Mouse (Mus musculus) cerebellum, adult 11-12 months (tissue): ENCODE measurements around the gene Hlf.

Experiments used
- DNase-seq: peaks from one replicate; pipeline ENCODE4 v3.0.0; 2022

Gene Hlf

DNA sequence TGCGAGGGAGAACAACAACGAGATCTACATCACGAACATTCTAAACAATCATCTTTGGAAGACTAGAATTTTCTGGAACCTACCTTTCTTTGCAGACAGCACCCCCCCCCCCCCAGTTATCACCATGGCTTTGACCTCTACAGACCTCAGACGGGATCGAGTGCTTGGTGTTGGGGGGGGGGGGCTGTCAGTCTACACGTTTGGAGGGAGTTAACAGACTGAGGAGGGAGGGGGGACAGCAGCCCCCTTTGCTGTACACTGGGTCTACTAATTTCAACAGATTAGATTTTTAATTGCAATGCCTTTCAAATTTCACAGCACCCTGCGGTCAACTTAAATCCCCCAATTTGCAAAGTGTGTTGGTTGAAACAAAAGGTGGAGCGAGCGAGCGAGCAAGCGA is 20.3 kb downstream of the Hlf start:
- DNase-seq, result no peak

DNA sequence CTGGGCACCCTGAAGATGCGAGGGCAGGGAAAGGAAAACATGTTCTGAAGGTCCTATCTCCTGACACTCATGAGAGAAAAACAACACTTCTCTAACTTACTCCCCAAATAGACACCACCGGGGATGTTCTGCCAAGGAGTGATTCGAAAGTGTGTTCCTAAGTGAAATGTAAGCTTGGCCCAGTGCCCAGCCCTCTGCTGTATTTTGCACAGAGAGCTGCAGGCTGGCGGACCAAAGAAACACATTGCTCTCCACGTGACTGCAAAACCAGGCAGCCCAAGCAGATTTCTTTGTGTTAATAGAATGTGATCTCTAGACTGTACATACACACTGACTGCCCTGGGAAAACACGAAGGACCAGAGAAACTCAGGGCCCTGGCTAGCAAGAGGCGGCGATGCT is 21.1 kb downstream of the Hlf start:
- peak; percentile 76 for DNase-seq

DNA sequence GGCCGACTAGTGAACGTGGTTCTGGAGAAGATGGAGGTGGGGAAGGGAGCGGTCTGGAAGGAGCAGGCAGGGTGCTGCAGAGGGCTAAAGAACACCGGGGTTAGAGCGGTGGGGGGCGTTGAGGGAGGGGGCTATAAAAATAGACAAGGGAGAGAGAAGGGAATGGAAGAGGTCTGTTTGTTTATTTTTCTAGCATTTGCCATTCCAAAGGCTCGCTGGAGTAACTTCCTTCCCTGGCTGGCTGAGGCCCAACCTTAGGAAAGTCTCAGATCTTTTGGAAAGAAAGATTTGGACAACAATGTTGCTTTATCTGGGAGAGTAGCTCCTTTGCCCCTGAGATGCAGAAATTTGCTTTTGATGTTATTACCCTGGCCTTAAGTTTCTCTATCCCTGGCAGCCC is 21.6 kb downstream of the Hlf start:
- no peak for DNase-seq

- DNase-seq, result no peak
Measured at GRCm38 (mm10) chr11:90367894-90368860, 22.5 kb downstream of the Hlf start.

DNA sequence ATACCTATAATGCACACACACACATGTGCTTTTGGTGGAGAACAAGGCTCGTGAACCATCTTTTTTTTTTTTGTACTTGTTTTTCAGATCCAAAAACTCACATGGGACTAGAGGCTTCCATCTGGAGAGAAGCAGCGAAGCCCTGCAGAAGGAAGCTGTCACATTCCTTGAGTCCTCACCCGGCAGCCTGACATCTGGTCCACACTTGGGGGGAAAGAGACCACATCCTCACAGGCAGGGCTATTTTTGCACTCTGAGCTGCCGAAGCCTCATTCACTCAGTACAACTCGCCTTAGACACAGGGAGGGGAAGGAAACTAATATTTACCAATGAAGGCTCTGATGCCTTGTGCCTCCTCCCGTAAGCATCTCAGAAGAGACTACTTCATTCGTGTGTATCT is 25.8 kb downstream of the Hlf start:
- no peak for DNase-seq

GRCm38 (mm10) chr11:90363821-90364497 is 26.7 kb downstream of the Hlf start:
- no peak for DNase-seq

GRCm38 (mm10) chr11:90363406-90363805 is 27.3 kb downstream of the Hlf start:
- no peak for DNase-seq

DNA sequence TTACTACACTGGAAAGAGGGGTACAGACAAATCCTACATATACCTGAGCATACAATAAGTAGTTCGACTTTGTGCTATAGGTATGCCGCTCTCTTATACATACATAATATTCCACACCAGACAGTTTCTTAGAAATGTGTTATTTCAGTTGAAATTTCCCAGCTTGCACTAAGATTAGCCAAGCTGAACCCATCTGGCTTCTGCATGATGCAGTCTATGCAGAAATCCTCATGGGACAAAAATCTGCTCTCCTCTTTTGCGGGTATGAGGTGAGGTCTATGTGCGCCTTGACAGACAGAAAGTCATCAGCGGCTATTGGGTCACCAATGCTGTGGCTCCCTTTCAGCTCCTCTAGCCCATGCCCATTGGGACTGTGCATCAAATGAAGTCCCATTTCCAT is 30.2 kb downstream of the Hlf start:
- DNase-seq, result no peak

- no peak for DNase-seq
Measured at GRCm38 (mm10) chr11:90358063-90358462, 32.6 kb downstream of the Hlf start.

GRCm38 (mm10) chr11:90357371-90357770 is 33.3 kb downstream of the Hlf start:
- DNase-seq, result no peak

- DNase-seq, result no peak
Measured at GRCm38 (mm10) chr11:90356495-90357304, 34.0 kb downstream of the Hlf start.

- no peak for DNase-seq
Measured at GRCm38 (mm10) chr11:90356036-90356435, 34.7 kb downstream of the Hlf start.

DNA sequence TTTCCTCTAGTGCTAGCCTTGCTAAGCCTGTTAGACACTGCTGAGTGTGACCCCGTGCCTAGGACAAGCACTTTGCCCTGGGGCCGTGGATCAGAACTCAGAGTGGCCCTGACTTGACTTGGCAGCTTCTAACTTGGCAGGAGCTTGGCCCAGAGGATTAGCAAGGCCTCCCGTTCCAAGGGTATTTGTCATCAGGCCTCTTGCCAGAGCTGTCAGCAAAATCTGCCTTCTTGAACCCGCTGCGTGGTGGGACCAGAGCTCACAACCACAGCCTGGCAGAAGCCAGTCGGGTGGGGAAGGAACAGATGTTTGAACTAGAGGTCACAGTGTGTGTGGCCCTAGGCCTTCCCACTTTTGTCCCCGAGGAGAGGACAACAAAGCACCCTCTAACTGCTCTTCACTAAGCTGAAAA is 35.4 kb downstream of the Hlf start:
- peak; percentile 73 for DNase-seq

GRCm38 (mm10) chr11:90352696-90353095 is 38.0 kb downstream of the Hlf start:
- no peak for DNase-seq

DNA sequence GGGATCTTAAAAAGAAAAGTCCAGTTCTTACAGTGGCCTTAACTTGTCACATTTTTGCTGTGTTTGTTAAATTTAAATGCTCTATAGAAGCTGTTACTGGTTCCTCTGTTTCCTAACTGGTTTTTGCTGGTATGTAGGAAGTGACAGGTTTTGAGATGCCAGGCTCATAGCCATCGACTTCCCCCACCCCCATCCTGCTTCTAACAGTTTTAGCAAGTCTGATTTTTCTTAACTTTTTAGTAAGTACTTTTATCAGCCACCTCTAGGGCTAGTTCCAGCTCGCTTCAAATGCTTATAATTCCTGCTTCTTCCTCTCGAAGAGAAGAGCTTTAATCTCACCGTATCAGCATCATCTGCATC is 40.6 kb downstream of the Hlf start:
- DNase-seq, result no peak

DNA sequence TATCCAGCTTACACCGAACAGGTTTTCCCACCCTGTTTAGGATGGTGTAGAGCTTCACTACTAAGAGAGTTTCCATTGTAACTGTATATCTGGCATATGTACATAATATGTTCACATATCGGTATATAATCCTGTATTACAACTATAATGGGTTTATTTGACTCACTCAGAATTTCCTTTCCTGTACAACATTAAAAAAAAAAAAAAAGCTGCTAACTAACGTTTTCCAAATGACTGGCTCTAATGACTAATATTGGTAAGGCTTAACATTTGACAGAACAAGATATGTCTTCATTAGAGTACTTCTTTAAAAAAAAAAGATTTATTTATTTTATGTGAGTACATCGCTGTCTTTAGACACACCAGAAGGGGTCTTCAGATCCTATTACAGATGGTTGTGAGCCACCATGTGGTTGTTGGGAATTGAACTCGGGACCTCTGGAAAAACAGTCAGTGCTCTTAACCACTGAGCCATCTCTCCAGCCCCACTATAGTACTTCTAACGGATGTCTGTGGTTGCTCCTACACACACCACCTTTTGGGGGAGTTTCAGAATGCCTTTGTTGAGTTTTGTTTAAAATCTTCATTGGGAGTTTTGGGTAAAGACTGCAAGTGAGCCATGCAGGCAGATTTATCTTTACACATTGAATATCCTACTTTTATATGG is 41.1 kb downstream of the Hlf start:
- no peak for DNase-seq

- DNase-seq, result no peak
Measured at GRCm38 (mm10) chr11:90347667-90348459, 42.8 kb downstream of the Hlf start.

DNA sequence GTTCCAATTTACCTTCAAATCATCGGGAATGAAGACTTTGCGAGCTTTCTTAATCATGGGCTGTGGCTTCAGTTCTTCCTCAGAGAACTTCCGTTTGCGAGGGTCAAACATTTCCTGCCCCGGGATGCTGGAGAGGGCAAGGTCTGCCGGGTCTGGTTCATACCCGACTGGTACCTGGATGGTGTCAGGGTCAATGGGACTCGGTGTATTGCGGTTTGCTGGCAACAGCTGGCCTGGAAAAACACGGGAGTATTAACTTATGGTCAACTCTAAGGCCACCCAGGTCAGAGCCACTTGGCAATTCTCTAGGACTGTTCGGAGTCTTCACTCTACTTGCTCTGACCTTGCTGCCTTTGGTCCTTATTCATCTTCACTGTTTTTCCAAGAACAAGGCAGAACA is 44.9 kb downstream of the Hlf start:
- no peak for DNase-seq

- no peak for DNase-seq
Measured at GRCm38 (mm10) chr11:90342858-90343257, 47.8 kb downstream of the Hlf start.

DNA sequence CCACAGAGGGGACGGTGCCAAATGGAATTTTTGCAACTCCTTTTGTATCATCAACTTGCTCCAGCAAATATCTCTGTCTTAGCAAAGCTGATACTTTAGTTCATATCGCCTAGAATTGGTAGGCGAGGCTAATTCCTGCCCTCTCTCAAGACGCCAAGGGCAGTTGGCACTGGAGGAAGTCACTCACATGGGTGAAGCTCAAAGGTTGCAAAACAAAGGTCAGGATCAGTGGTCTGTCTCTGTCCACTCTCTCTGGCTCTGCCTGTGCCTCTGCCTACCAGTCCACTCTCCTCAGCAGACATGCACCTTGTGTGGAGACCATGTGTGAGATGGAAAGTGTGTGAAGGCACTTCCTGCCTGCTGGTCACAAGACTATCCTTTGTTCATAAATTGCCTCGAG is 48.4 kb downstream of the Hlf start:
- DNase-seq, result no peak

DNA sequence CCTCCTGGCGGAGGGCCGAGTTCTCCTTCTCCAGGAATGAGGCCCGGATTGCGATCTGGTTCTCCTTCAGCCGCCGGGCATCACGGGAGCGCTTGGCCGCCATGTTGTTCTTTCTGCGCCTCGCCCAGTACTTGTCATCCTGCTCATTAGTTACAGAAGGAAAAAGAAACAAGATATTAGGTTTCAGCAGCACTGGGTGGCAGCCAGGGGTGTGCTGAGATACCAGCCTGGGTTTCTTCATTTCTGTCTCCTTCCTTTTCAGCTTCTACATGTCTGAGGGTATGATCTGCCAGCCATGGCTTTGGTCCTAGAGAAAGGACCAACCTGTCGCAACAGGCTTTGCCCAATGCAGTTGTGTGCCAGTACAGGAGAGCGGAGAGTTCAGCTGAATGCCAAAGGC is 49.9 kb downstream of the Hlf start:
- no peak for DNase-seq

- no peak for DNase-seq
Measured at GRCm38 (mm10) chr11:90334816-90335215, 55.9 kb downstream of the Hlf start.
